Mouse (Mus musculus) intestine, embryonic 16.5 days (tissue): ENCODE measurements around the gene Itgb5. TPM values are rescaled to one million over a fixed set of nuclear protein-coding genes. Genes with fewer than 3 reads are reported as not detected.

Experiments used
- ATAC-seq: fragments of 200-750 bp; cut with Nextera tagmentation; 2 replicates; pipeline ENCODE4 v1.8.0; 2017; ENCODE audit warnings: moderate TSS enrichment, moderate library complexity
- H3K27ac ChIP-seq: fragments of 300-500 bp; sonication (generic); 2 replicates; pipeline ENCODE4 v1.5.1; 2014; ENCODE audit warnings: mild to moderate bottlenecking, low read length
- H3K27me3 ChIP-seq: fragments of 300-500 bp; sonication (generic); replicated peaks from 2 replicates; pipeline ENCODE4 v1.6.1; 2014; ENCODE audit warnings: low read length, control low read depth, mixed read lengths; ENCODE audit not compliant: control insufficient read depth, insufficient read depth
- H3K36me3 ChIP-seq: fragments of 300-500 bp; sonication (generic); 2 replicates; pipeline ENCODE4 v1.6.1; 2014; ENCODE audit warnings: low read length, control low read depth; ENCODE audit not compliant: control insufficient read depth, insufficient read depth
- H3K4me1 ChIP-seq: fragments of 300-500 bp; sonication (generic); 2 replicates; pipeline ENCODE4 v1.6.1; 2014; ENCODE audit warnings: low read length, control low read depth, mixed read lengths; ENCODE audit not compliant: control insufficient read depth, insufficient read depth
- H3K4me2 ChIP-seq: fragments of 300-500 bp; sonication (generic); 2 replicates; pipeline ENCODE4 v1.6.1; 2014; ENCODE audit warnings: low read depth, low read length, control low read depth
- H3K4me3 ChIP-seq: fragments of 300-500 bp; sonication (generic); 2 replicates; pipeline ENCODE4 v1.5.1; 2014; ENCODE audit warnings: mild to moderate bottlenecking, low read length
- H3K9ac ChIP-seq: fragments of 300-500 bp; sonication (generic); 2 replicates; pipeline ENCODE4 v1.6.1; 2014; ENCODE audit warnings: low read depth, low read length
- H3K9me3 ChIP-seq: fragments of 300-500 bp; sonication (generic); 2 replicates; pipeline ENCODE4 v1.6.1; 2016; ENCODE audit warnings: low read length, control low read depth; ENCODE audit not compliant: control insufficient read depth
- WGBS: fragments of 180-500 bp; shearing (Covaris S2); extraction: QIAGEN DNeasy Blood & Tissue Kit; methylation state at CpG from one replicate; pipeline ENCODE4 v1.1.7; 2014; 5-methylcytosine and 5-hydroxymethylcytosine counted together
- polyA plus RNA-seq: library from polyadenylated mRNA; unstranded; fragments of >200 nt; fragmentation: Nextera tagmentation; extraction: Ambion mirVana; gene quantifications from 2 replicates; pipeline ENCODE4 v1.2.1, GENCODE M21; 2015

Itgb5 gene
- polyA plus RNA-seq, 1 experiment from 2014 or later, result 9.3 TPM

DNA sequence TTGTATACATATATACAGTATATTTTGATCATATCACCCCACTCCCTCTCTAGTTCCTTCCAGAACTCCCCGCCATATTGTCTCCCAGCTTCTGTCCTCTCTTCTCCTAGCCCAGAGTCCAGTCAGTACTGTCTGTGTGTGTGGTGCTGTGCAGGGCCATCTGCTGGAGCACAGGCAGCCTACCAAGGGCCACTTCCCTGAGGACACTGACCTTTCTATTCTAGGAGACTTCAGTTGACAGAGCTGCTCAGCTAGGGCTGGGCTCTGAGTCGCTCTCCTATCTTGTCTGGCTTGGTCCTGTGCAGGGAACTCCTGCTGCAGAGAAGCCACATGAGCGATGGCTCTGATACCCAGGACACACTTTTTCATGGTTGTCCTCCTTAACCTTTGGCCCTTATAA is 166.0 kb downstream of the Itgb5 start:
- no peaks in the 10 kb centered on the region for H3K27me3 ChIP-seq
- peaks cover 4% of the 10 kb centered on the region; the same call in 1 of the 2 replicates for H3K4me1 ChIP-seq
- no peak for ATAC-seq
- H3K9ac ChIP-seq, result no peak overlapping the region
- WGBS, result 73% methylated on average over 3 of the region's 3 CpGs
- H3K27ac ChIP-seq, result no peak overlapping the region
- no peaks in the 10 kb centered on the region for H3K9me3 ChIP-seq
- no peak overlapping the region for H3K4me3 ChIP-seq
- no peak overlapping the region for H3K4me2 ChIP-seq
- H3K36me3 ChIP-seq, result no peaks in the 10 kb centered on the region

DNA sequence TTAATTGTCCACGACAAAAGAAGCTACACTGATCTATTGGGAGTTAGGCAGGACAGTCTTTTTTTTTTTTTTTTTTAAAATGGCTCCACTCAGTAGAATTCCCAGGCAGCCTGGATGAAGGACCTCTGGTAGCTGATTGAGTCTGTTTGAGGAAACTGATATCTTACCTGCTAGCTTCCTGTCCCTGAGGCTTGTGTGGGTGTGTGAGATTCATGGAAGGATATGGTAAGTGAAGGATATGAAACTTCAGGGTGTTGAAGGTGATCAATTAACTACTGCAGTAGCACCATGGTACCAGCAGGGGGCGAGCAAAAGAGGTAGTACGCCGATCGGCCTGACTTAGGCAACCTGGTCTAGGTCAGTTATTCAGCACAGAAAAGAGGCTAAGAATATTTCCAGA is 166.6 kb downstream of the Itgb5 start:
- no peaks in the 10 kb centered on the region for H3K9me3 ChIP-seq
- no peak overlapping the region for H3K4me2 ChIP-seq
- H3K4me3 ChIP-seq, result no peak overlapping the region
- H3K27me3 ChIP-seq, result no peaks in the 10 kb centered on the region
- no peaks in the 10 kb centered on the region for H3K36me3 ChIP-seq
- H3K4me1 ChIP-seq, result peaks cover under 1% of the 10 kb centered on the region; the same call in 1 of the 2 replicates
- 7% methylated on average over 5 of the region's 5 CpGs for WGBS
- no peak for ATAC-seq
- no peak overlapping the region for H3K27ac ChIP-seq
- H3K9ac ChIP-seq, result no peak overlapping the region

DNA sequence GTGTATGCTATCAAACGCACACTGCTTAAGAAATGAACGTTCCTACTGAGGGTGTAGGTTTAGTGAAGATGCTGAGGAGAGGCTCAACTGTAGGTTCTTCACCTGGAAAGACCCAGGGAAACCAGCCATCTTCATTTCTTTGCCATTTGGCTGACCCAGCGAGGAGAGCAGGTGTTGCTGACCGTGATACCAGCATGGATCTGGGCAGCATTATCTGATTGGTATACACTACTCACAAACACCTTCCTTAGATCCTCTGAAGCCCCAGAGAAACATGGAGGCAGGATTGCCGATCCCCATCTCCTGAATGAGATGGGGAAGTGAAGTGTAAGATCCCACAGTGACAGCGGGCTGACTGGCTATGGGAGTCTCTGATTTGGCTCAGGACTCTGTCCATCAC is 168.5 kb downstream of the Itgb5 start:
- 80% methylated on average over 6 of the region's 6 CpGs for WGBS
- H3K36me3 ChIP-seq, result no peaks in the 10 kb centered on the region
- no peak for ATAC-seq

More for the DNA sequence above, 168.5 kb downstream of the Itgb5 start:
- Histone ChIP-seq H3K27me3 (no peaks in the 10 kb centered on the region), H3K4me2 (no peak overlapping the region), H3K9ac (no peak overlapping the region), H3K9me3 (no peaks in the 10 kb centered on the region), H3K4me1 (no peaks in the 10 kb centered on the region), H3K4me3 (no peak overlapping the region), H3K27ac (no peak overlapping the region)

Other genes starting within 250 kb of the Itgb5 start
- gene Heg1, start 145.3 kb upstream of the Itgb5 start, polyA plus RNA-seq, result 10.2 and 12.9 TPM in 2 replicates
- gene Muc13, start 35.6 kb upstream of the Itgb5 start, polyA plus RNA-seq, result 358 and 407 TPM in 2 replicates
- 40.0 and 49.4 TPM in 2 replicates for gene Umps, start 137.4 kb downstream of the Itgb5 start, polyA plus RNA-seq